ENCODE assay signal across 8 mouse cellular contexts in genomic region chr17:31074053-31074590, GRCm38 (mm10). TPM values are rescaled to one million over a fixed set of nuclear protein-coding genes. Genes with fewer than 3 reads are reported as not detected.
DNase-seq lines count a peak whose midpoint lies in the region; ATAC-seq and TF ChIP-seq lines count a peak whose summit lies in the region.

No protein-coding gene starts in this region.

- TF ChIP-seq CTCF in layer of hippocampus, adult 2 months (conservative IDR thresholded peaks at IDR 0.05): no peak

- peaks cover 78% of the 10 kb centered on the region for H3K4me1 ChIP-seq in heart, embryonic 13.5 days
- peaks cover 21% of the 10 kb centered on the region for H3K4me1 ChIP-seq in midbrain, embryonic 11.5 days (ENCODE audit: control insufficient read depth, insufficient read depth, low read length)

- peak overlapping the region; percentile 63 for H3K4me2 ChIP-seq in heart, embryonic 13.5 days
- H3K4me2 ChIP-seq in midbrain, embryonic 11.5 days: no peak overlapping the region; the same call in 1 of the 2 replicates

- H3K27ac ChIP-seq in layer of hippocampus, adult 2 months: peak overlapping the region; percentile 88
- H3K27ac ChIP-seq in heart, embryonic 13.5 days (replicated peaks): peak overlapping the region; percentile 86
- no peak overlapping the region; the same call in 1 of the 2 replicates for H3K27ac ChIP-seq in midbrain, embryonic 11.5 days (ENCODE audit: low read depth, low read length)

- WGBS in heart, embryonic 13.5 days: 29% methylated on average over 7 of the region's 7 CpGs
- WGBS in midbrain, embryonic 11.5 days: 18% methylated on average over 7 of the region's 7 CpGs

- DNase-seq in layer of hippocampus, adult 2 months (ENCODE audit: low spot score in 2 of 2): no peak
- no peak for DNase-seq in layer of hippocampus, postnatal 10 days (ENCODE audit: low spot score in 2 of 2)
- peak; percentile 66 for DNase-seq in brain, adult 2 months (ENCODE audit: low read depth, low spot score)
- peak; percentile 78 for DNase-seq in midbrain, embryonic 11.5 days (ENCODE audit: low spot score, missing footprints)
- no peak for DNase-seq in layer of hippocampus, adult 9-10 months (ENCODE audit: low spot score)
- no peak for DNase-seq in right cerebral cortex, adult 2 months (ENCODE audit: low spot score in 2 of 2)
- no peak for DNase-seq in left cerebral cortex, postnatal 14 days (ENCODE audit: low spot score in 2 of 2)

- peak overlapping the region; percentile 64 for H3K9ac ChIP-seq in heart, embryonic 13.5 days
- H3K9ac ChIP-seq in midbrain, embryonic 11.5 days (ENCODE audit: low read length): no peak overlapping the region

- no peak overlapping the region; the same call in none of the 2 replicates for H3K4me3 ChIP-seq in layer of hippocampus, adult 2 months
- peak overlapping the region; percentile 32; the same call in 1 of the 2 replicates for H3K4me3 ChIP-seq in heart, embryonic 13.5 days
- no peak overlapping the region for H3K4me3 ChIP-seq in midbrain, embryonic 11.5 days (ENCODE audit: low read depth, low read length)

- no peaks in the 10 kb centered on the region for H3K27me3 ChIP-seq in heart, embryonic 13.5 days (replicated peaks)
- H3K27me3 ChIP-seq in midbrain, embryonic 11.5 days (ENCODE audit: control insufficient read depth, insufficient read depth, low read length): no peaks in the 10 kb centered on the region

- H3K9me3 ChIP-seq in heart, embryonic 13.5 days: no peaks in the 10 kb centered on the region
- no peaks in the 10 kb centered on the region for H3K9me3 ChIP-seq in midbrain, embryonic 11.5 days (ENCODE audit: control insufficient read depth, low read length)

- intact Hi-C loops in left cerebral cortex, postnatal 14 days (cut with DNase I): no loop called here

- H3K36me3 ChIP-seq in heart, embryonic 13.5 days: no peaks in the 10 kb centered on the region
- H3K36me3 ChIP-seq in midbrain, embryonic 11.5 days (ENCODE audit: control insufficient read depth, insufficient read depth, low read length): no peaks in the 10 kb centered on the region

- no peak for ATAC-seq in heart, embryonic 13.5 days (ENCODE audit: extremely low read depth, insufficient number of reproducible peaks, low FRiP score, low TSS enrichment)
- no peak for ATAC-seq in midbrain, embryonic 11.5 days (ENCODE audit: low FRiP score)

RNA-seq across cellular contexts. Expression of gene Abcg1, which starts 16.6 kb away (rescaled TPM):
- total RNA-seq in layer of hippocampus, adult 2 months (2021): 10 to 100 TPM; 75.7 to 83.3 TPM
- total RNA-seq in layer of hippocampus, postnatal 10 days (2021): 10 to 100 TPM; 28.1 to 30.5 TPM
- polyA plus RNA-seq in heart, embryonic 13.5 days (2015; fragmentation: Nextera tagmentation; extraction: Ambion mirVana): 7.7 and 8.2 TPM in 2 replicates
- 10.4 TPM in 2 replicates for polyA plus RNA-seq in midbrain, embryonic 11.5 days (2014; fragmentation: Nextera tagmentation; extraction: Ambion mirVana)
- 10 to 100 TPM; 41.6 to 52.7 TPM for total RNA-seq in left cerebral cortex, postnatal 14 days (2021)

RNA-seq across cellular contexts. Expression of gene Tff3, which starts 55.3 kb away (rescaled TPM):
- total RNA-seq in layer of hippocampus, adult 2 months (2021): not detected
- not detected for total RNA-seq in layer of hippocampus, postnatal 10 days (2021)
- not detected in 2 replicates for polyA plus RNA-seq in heart, embryonic 13.5 days (2015; fragmentation: Nextera tagmentation; extraction: Ambion mirVana)
- polyA plus RNA-seq in midbrain, embryonic 11.5 days (2014; fragmentation: Nextera tagmentation; extraction: Ambion mirVana): 0.50 and 1.7 TPM in 2 replicates
- not detected for total RNA-seq in left cerebral cortex, postnatal 14 days (2021)

Comparison
In these comparisons a context has a peak if more than half of its experiments do, and no peak if none do; other contexts are left out.
1. DNase-seq: peak in brain, adult 2 months (single experiment) and midbrain, embryonic 11.5 days (single experiment); none in layer of hippocampus, adult 2 months (0 of 2), layer of hippocampus, postnatal 10 days (0 of 2), layer of hippocampus, adult 9-10 months (single experiment), right cerebral cortex, adult 2 months (0 of 2) and left cerebral cortex, postnatal 14 days (0 of 2).